Mouse (Mus musculus) midbrain, embryonic 16.5 days (tissue): ENCODE data around the gene Bhlhe23. TPM values are rescaled to one million over a fixed set of nuclear protein-coding genes. Genes with fewer than 3 reads are reported as not detected.

Experiments
- ATAC-seq: fragments of 200-750 bp; cut with Nextera tagmentation; 2 replicates; pipeline ENCODE4 v1.8.0; 2017; ENCODE audit warnings: moderate TSS enrichment
- H3K27ac ChIP-seq: fragments of 300-500 bp; sonication (generic); 2 replicates; pipeline ENCODE4 v1.5.1; 2014; ENCODE audit warnings: mild to moderate bottlenecking, low read length, mixed read lengths
- H3K27me3 ChIP-seq: fragments of 300-500 bp; sonication (generic); 2 replicates; pipeline ENCODE4 v1.6.1; 2014; ENCODE audit warnings: low read depth, low read length, mixed read lengths; ENCODE audit not compliant: control insufficient read depth, insufficient read depth
- H3K36me3 ChIP-seq: fragments of 300-500 bp; sonication (generic); 2 replicates; pipeline ENCODE4 v1.6.1; 2014; ENCODE audit warnings: mild to moderate bottlenecking, low read length, moderate library complexity, mixed read lengths; ENCODE audit not compliant: control insufficient read depth, insufficient read depth
- H3K4me1 ChIP-seq: fragments of 300-500 bp; sonication (generic); 2 replicates; pipeline ENCODE4 v1.6.1; 2014; ENCODE audit warnings: mild to moderate bottlenecking, low read length, mixed read lengths; ENCODE audit not compliant: control insufficient read depth, insufficient read depth
- H3K4me2 ChIP-seq: fragments of 300-500 bp; sonication (generic); 2 replicates; pipeline ENCODE4 v1.6.1; 2014; ENCODE audit warnings: mild to moderate bottlenecking, low read length, mixed read lengths
- H3K4me3 ChIP-seq: fragments of 300-500 bp; sonication (generic); 2 replicates; pipeline ENCODE4 v1.5.1; 2014; ENCODE audit warnings: low read depth, mild to moderate bottlenecking, low read length, moderate library complexity, mixed read lengths
- H3K9ac ChIP-seq: fragments of 300-500 bp; sonication (generic); 2 replicates; pipeline ENCODE4 v1.6.1; 2014; ENCODE audit warnings: low read depth, low read length, mixed read lengths
- H3K9me3 ChIP-seq: fragments of 300-500 bp; sonication (generic); replicated peaks from 2 replicates; pipeline ENCODE4 v1.6.1; 2014; ENCODE audit warnings: mild to moderate bottlenecking, low read length, mixed read lengths; ENCODE audit not compliant: control insufficient read depth, poor library complexity, severe bottlenecking
- WGBS: fragments of 180-500 bp; shearing (Covaris S2); extraction: QIAGEN DNeasy Blood & Tissue Kit; methylation state at CpG from one replicate; pipeline ENCODE4 v1.1.7; 2014; 5-methylcytosine and 5-hydroxymethylcytosine counted together
- polyA plus RNA-seq: library from polyadenylated mRNA; unstranded; fragments of >200 nt; fragmentation: Nextera tagmentation; extraction: Ambion mirVana; gene quantifications from 2 replicates; pipeline ENCODE4 v1.2.1, GENCODE M21; 2015

Bhlhe23 gene
- polyA plus RNA-seq, 1 experiment from 2014 or later = 10.1 TPM

DNA sequence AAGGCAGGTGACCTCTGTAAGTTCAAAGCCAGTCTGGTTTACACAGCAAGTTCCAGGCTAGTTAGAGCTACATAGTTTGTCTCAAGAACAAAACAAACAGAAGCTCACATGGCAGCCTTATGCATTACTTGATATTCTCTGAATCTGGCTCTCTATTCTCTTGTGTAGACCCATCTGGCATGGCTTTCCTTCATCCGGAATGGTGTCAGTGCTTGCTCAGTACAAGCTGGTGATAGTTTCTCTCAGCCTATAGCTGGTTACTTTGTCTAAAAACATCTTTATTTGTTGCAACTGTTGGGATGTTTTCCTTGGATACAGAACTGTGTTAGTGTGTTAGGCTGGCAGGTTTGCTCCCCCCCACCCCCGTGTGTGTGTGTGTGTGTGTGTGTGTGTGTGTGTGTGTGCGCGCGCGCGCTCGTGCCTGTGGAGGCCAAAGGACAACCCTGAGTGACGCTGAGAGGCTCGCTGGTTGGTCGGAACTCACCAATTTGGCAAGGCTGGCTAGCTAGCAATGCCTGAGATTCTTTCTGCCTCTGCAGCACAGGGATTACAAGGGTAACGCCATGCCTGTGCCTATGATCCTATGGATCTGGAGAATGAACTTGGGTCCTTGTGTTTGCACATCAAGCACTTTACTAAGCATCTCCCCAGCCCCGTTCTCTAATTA, 11.0 kb upstream of the Bhlhe23 start:
- Histone ChIP-seq H3K27me3 (0 out of 2 replicates have a peak, but pooled peaks cover 2% of the 10 kb centered on the region), H3K4me1 (peaks cover 15% of the 10 kb centered on the region), H3K4me3 (no peak overlapping the region), H3K4me2 (no peak overlapping the region), H3K9me3 (no peaks in the 10 kb centered on the region), H3K9ac (no peak overlapping the region), H3K27ac (no peak overlapping the region), H3K36me3 (no peaks in the 10 kb centered on the region)
- ATAC-seq = no peak
- WGBS = 65% methylated on average over 13 of the region's 13 CpGs

- H3K27ac ChIP-seq = no peak overlapping the region
- no peaks in the 10 kb centered on the region for H3K36me3 ChIP-seq
- no peak for ATAC-seq
- H3K27me3 ChIP-seq = 0 out of 2 replicates have a peak, but pooled peaks cover 2% of the 10 kb centered on the region
- no peak overlapping the region for H3K9ac ChIP-seq
- H3K4me3 ChIP-seq = no peak overlapping the region
- H3K4me2 ChIP-seq = no peak overlapping the region
- no peaks in the 10 kb centered on the region for H3K9me3 ChIP-seq
- H3K4me1 ChIP-seq = peaks cover 15% of the 10 kb centered on the region
These were observed 10.0 kb upstream of the Bhlhe23 start for GRCm38 (mm10) chr2:180786732-180787131.

DNA sequence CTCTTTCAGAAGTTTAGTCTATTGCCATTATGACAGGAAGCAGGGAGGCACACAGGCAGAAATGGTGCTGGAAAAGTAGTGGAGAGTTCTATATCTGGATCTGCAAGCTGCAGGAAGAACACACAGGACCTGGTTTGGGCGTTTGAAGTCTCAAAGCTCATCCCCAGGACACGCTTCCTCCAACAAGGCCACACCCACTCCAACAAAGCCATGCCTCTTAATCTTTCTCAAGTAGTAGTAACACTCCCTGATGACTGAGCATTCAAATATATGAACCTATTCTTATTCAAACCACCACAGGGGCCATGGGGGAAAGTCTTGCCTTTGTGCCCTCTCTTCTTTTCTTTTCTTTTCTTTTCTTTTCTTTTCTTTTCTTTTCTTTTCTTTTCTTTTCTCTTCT, 3.6 kb upstream of the Bhlhe23 start:
- H3K4me1 ChIP-seq = peaks cover 7% of the 10 kb centered on the region
- no peak overlapping the region for H3K4me2 ChIP-seq
- H3K9me3 ChIP-seq = no peaks in the 10 kb centered on the region
- no peak overlapping the region for H3K9ac ChIP-seq
- no peak for ATAC-seq
- 5% methylated on average over 2 of the region's 2 CpGs for WGBS
- no peaks in the 10 kb centered on the region for H3K36me3 ChIP-seq
- H3K27ac ChIP-seq = no peak overlapping the region
- H3K27me3 ChIP-seq = peaks cover 38% of the 10 kb centered on the region
- H3K4me3 ChIP-seq = no peak overlapping the region

- Histone ChIP-seq H3K9ac (no peak overlapping the region), H3K27me3 (peaks cover 42% of the 10 kb centered on the region), H3K9me3 (no peaks in the 10 kb centered on the region), H3K36me3 (no peaks in the 10 kb centered on the region), H3K4me3 (no peak overlapping the region), H3K4me1 (peaks cover 7% of the 10 kb centered on the region), H3K27ac (no peak overlapping the region), H3K4me2 (no peak overlapping the region)
- 23% methylated on average over 12 of the region's 12 CpGs for WGBS
- ATAC-seq = peak; percentile 55; the same call in 1 of the 2 replicates
These were observed 2.8 kb upstream of the Bhlhe23 start for GRCm38 (mm10) chr2:180779226-180780104.

GRCm38 (mm10) chr2:180775641-180776040, 1.1 kb downstream of the Bhlhe23 start:
- no peaks in the 10 kb centered on the region for H3K36me3 ChIP-seq
- no peak for ATAC-seq
- no peaks in the 10 kb centered on the region for H3K9me3 ChIP-seq
- H3K4me3 ChIP-seq = peak overlapping the region; percentile 40
- peak overlapping the region; percentile 57 for H3K4me2 ChIP-seq
- H3K27me3 ChIP-seq = peaks cover 54% of the 10 kb centered on the region
- H3K27ac ChIP-seq = no peak overlapping the region
- under 1% methylated on average over 15 of the region's 15 CpGs for WGBS
- peaks cover 7% of the 10 kb centered on the region for H3K4me1 ChIP-seq
- H3K9ac ChIP-seq = no peak overlapping the region

DNA sequence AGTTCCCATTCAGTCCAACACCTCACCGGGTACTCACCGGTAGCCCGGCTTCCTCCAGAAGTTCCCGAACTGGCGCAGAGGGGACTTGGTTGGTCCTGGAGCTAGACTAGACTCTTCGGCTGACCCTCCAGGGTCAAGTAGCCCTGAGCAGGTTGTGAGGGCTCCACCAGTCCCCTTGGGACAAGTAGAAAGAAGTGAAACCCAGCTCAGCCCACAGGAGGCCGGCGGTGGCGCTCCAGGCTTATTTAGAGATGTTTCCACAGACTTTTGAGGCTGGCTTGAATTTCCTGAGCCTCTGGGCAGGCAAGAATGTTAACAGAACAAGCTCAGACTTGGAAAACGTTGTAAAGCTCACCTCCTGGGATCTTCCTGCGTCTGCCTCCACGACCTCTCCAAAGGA, 1.5 kb downstream of the Bhlhe23 start:
- Histone ChIP-seq H3K27ac (no peak overlapping the region), H3K4me2 (no peak overlapping the region), H3K9ac (no peak overlapping the region), H3K9me3 (no peaks in the 10 kb centered on the region), H3K36me3 (no peaks in the 10 kb centered on the region), H3K4me1 (peaks cover 7% of the 10 kb centered on the region), H3K4me3 (peak overlapping the region; percentile 40), H3K27me3 (peaks cover 54% of the 10 kb centered on the region)
- ATAC-seq = no peak
- under 1% methylated on average over 12 of the region's 12 CpGs for WGBS

DNA sequence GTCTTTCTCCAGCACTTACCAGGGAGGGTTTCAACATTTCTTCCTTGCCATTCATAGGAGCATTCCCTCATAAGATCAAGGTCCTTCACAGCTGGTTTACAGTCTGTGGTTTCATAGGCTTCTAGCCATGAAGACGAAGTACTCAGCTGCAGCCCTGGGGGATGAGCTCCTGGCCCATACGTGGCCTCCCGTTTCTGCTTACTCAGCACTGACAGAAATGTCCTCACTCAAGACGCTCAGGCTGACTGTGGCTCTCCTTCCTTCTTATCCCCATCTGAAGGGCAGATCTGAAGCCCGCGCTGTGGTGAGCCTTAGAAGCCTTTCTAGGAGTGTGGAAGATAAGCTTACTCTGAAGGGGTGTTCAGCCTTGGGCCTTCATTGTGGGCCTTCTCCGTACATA, 11.0 kb downstream of the Bhlhe23 start:
- no peaks in the 10 kb centered on the region for H3K27me3 ChIP-seq
- no peak for ATAC-seq
- H3K9ac ChIP-seq = no peak overlapping the region
- H3K4me1 ChIP-seq = no peaks in the 10 kb centered on the region
- 63% methylated on average over 7 of the region's 7 CpGs for WGBS
- H3K4me3 ChIP-seq = no peak overlapping the region
- H3K4me2 ChIP-seq = no peak overlapping the region
- H3K9me3 ChIP-seq = no peaks in the 10 kb centered on the region
- no peak overlapping the region for H3K27ac ChIP-seq
- no peaks in the 10 kb centered on the region for H3K36me3 ChIP-seq

DNA sequence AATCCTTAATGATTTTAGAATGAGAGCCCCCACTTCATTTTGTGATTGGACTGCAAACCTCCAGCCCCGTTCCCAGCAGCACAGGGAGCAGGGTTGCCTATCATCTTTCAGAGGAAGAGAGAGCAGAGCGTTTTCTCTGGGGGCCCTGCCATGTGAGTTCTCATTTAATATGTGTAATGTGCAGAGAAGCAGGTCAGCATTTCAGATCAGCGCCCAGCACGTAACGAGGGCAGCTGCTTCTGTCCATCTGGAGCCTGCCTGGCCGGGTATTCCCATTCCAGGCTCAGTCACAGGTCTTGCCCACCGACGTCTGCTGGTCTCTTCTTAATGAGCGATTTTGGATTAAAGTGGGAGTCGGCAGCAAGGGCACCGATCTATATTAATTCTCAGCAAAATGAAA, 11.7 kb downstream of the Bhlhe23 start:
- no peak overlapping the region for H3K4me2 ChIP-seq
- no peaks in the 10 kb centered on the region for H3K9me3 ChIP-seq
- no peak overlapping the region for H3K4me3 ChIP-seq
- 40% methylated on average over 11 of the region's 11 CpGs for WGBS
- no peaks in the 10 kb centered on the region for H3K4me1 ChIP-seq
- no peak overlapping the region for H3K27ac ChIP-seq
- ATAC-seq = no peak
- no peaks in the 10 kb centered on the region for H3K27me3 ChIP-seq
- H3K9ac ChIP-seq = no peak overlapping the region
- H3K36me3 ChIP-seq = no peaks in the 10 kb centered on the region
